Mouse (Mus musculus) adrenal gland, adult 18-20 months (tissue): Measurements from ENCODE around the gene Gm20843. TPM values are rescaled to one million over a fixed set of nuclear protein-coding genes. Genes with fewer than 3 reads are reported as not detected.
"Not testable (repeated sequence)": the region's sequence is repeated elsewhere in the genome, so short reads cannot be mapped to it uniquely, and the experiment has no call there.

Source experiments
- DNase-seq, 2 experiments: peaks; one replicate each; pipeline ENCODE4 v3.0.0; 2021 to 2022; ENCODE audit warnings: low spot score in 2 of 2
- long read RNA-seq, 2 experiments: library from polyadenylated mRNA; stranded (forward); transcript quantifications; one replicate each; pipeline ENCODE4 v2.0.0; 2021
- total RNA-seq, 2 experiments: library from RNA; stranded (reverse); gene quantifications; 1 replicate in 1 of 2; 2 replicates in 1 of 2; pipeline ENCODE4 v1.2.3; 2021

Gm20843 gene
- total RNA-seq = not detected
- long read RNA-seq, experiment 1 = 0 reads
- long read RNA-seq, experiment 2 = 0 reads

DNA sequence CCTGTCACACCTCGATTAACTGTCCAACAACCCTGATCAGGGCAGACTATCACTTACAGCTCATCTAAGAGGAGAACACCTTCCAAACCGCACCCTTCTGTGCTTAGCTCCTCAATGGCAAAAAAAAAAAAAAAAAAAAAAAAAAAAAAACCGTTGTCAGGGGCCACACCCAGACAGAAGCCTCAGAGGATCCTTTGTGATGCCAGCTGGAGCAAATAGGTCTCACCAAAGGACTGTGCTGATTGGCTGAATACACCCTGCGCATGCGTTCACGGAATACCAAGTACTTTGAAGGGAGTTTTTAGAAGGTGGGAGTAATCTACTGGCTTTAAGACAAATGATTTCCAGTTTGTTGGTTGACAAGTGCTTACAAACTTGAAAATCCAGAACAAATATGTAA is at the start of gene Gm20843:
Gm20843 (minus strand) TSS at position 101 of the 400 bp plus-strand sequence.
- not testable (repeated sequence) for DNase-seq
